Mouse (Mus musculus): ENCODE results near the gene Mapk3. TPM values are rescaled to one million over a fixed set of nuclear protein-coding genes. Genes with fewer than 3 reads are reported as not detected.

Gene Mapk3
- total and polyA plus RNA-seq, 2 experiments = 10.4 to 70.7 TPM

- peaks cover 2% of the 10 kb centered on the region; the same call in 1 of the 2 replicates for H3K36me3 ChIP-seq (ENCODE audit: control insufficient read depth, insufficient read depth, low read length)
- no peak overlapping the region for H3K4me3 ChIP-seq (ENCODE audit: insufficient read depth, low read depth, low read length)
- H3K4me1 ChIP-seq (ENCODE audit: control insufficient read depth, insufficient read depth, low read length) = no peaks in the 10 kb centered on the region
- no peaks in the 10 kb centered on the region for H3K27me3 ChIP-seq (ENCODE audit: control insufficient read depth, insufficient read depth, low read length)
- TF ChIP-seq POLR2A (IDR thresholded peaks at IDR 0.05; ENCODE audit: extremely low read depth, insufficient read depth, low read length) (no peak), CTCF (IDR thresholded peaks at IDR 0.05; ENCODE audit: low read depth, low read length) (no peak)
- no peak overlapping the region for H3K9ac ChIP-seq (ENCODE audit: low read depth, low read length)
- no peaks in the 10 kb centered on the region for H3K79me2 ChIP-seq (ENCODE audit: control insufficient read depth, insufficient read depth, low read length)
- no peak for DNase-seq (ENCODE audit: extremely low read depth, low read depth, low spot score)
- 87% methylated on average over 8 of the region's 8 CpGs for WGBS
- H3K27ac ChIP-seq (replicated peaks; ENCODE audit: insufficient read depth, low read depth, low read length) = no peak overlapping the region
Observed at GRCm38 (mm10) chr7:126767001-126767400, 7.6 kb downstream of the Mapk3 start.

GRCm38 (mm10) chr7:126770784-126771183 is 11.4 kb downstream of the Mapk3 start:
- peaks cover 3% of the 10 kb centered on the region; the same call in 1 of the 2 replicates for H3K4me1 ChIP-seq (ENCODE audit: control insufficient read depth, insufficient read depth, low read length)

GRCm38 (mm10) chr7:126773351-126773750 is 13.9 kb downstream of the Mapk3 start:
- Histone ChIP-seq H3K9ac (ENCODE audit: low read depth, low read length) (no peak overlapping the region), H3K36me3 (ENCODE audit: control insufficient read depth, insufficient read depth, low read length) (no peaks in the 10 kb centered on the region; the same call in 1 of the 2 replicates), H3K4me3 (ENCODE audit: insufficient read depth, low read depth, low read length) (no peak overlapping the region), H3K79me2 (ENCODE audit: control insufficient read depth, insufficient read depth, low read length) (peaks cover 6% of the 10 kb centered on the region; the same call in 1 of the 2 replicates), H3K4me1 (ENCODE audit: control insufficient read depth, insufficient read depth, low read length) (peaks cover 12% of the 10 kb centered on the region), H3K27ac (replicated peaks; ENCODE audit: insufficient read depth, low read depth, low read length) (no peak overlapping the region), H3K27me3 (ENCODE audit: control insufficient read depth, insufficient read depth, low read length) (no peaks in the 10 kb centered on the region)
- no peak for DNase-seq (ENCODE audit: extremely low read depth, low read depth, low spot score)
- TF ChIP-seq CTCF (IDR thresholded peaks at IDR 0.05; ENCODE audit: low read depth, low read length) = no peak
- 86% methylated on average over 2 of the region's 2 CpGs for WGBS

More at GRCm38 (mm10) chr7:126770784-126771183, 11.4 kb downstream of the Mapk3 start:
- DNase-seq (ENCODE audit: extremely low read depth, low read depth, low spot score) = no peak
- no peak overlapping the region for H3K4me3 ChIP-seq (ENCODE audit: insufficient read depth, low read depth, low read length)
- TF ChIP-seq POLR2A (IDR thresholded peaks at IDR 0.05; ENCODE audit: extremely low read depth, insufficient read depth, low read length) (no peak), CTCF (IDR thresholded peaks at IDR 0.05; ENCODE audit: low read depth, low read length) (no peak)
- H3K79me2 ChIP-seq (ENCODE audit: control insufficient read depth, insufficient read depth, low read length) = no peaks in the 10 kb centered on the region
- no peak overlapping the region for H3K27ac ChIP-seq (replicated peaks; ENCODE audit: insufficient read depth, low read depth, low read length)
- no peaks in the 10 kb centered on the region for H3K27me3 ChIP-seq (ENCODE audit: control insufficient read depth, insufficient read depth, low read length)
- no peak overlapping the region for H3K9ac ChIP-seq (ENCODE audit: low read depth, low read length)
- peaks cover 2% of the 10 kb centered on the region; the same call in 1 of the 2 replicates for H3K36me3 ChIP-seq (ENCODE audit: control insufficient read depth, insufficient read depth, low read length)
- 93% methylated on average over 12 of the region's 12 CpGs for WGBS

GRCm38 (mm10) chr7:126774463-126774862 is 15.1 kb downstream of the Mapk3 start:
- peaks cover 12% of the 10 kb centered on the region for H3K4me1 ChIP-seq (ENCODE audit: control insufficient read depth, insufficient read depth, low read length)
- 58% methylated on average over 2 of the region's 2 CpGs for WGBS
- no peak for DNase-seq (ENCODE audit: extremely low read depth, low read depth, low spot score)
- TF ChIP-seq CTCF (IDR thresholded peaks at IDR 0.05; ENCODE audit: low read depth, low read length) (no peak), POLR2A (IDR thresholded peaks at IDR 0.05; ENCODE audit: extremely low read depth, insufficient read depth, low read length) (no peak)
- H3K9ac ChIP-seq (ENCODE audit: low read depth, low read length) = no peak overlapping the region
- H3K36me3 ChIP-seq (ENCODE audit: control insufficient read depth, insufficient read depth, low read length) = no peaks in the 10 kb centered on the region; the same call in 1 of the 2 replicates
- H3K79me2 ChIP-seq (ENCODE audit: control insufficient read depth, insufficient read depth, low read length) = peaks cover 6% of the 10 kb centered on the region; the same call in 1 of the 2 replicates
- no peak overlapping the region for H3K27ac ChIP-seq (replicated peaks; ENCODE audit: insufficient read depth, low read depth, low read length)
- no peak overlapping the region for H3K4me3 ChIP-seq (ENCODE audit: insufficient read depth, low read depth, low read length)
- no peaks in the 10 kb centered on the region for H3K27me3 ChIP-seq (ENCODE audit: control insufficient read depth, insufficient read depth, low read length)

GRCm38 (mm10) chr7:126775185-126775977 is 16.0 kb downstream of the Mapk3 start:
- Histone ChIP-seq H3K27me3 (ENCODE audit: control insufficient read depth, insufficient read depth, low read length) (no peaks in the 10 kb centered on the region), H3K36me3 (ENCODE audit: control insufficient read depth, insufficient read depth, low read length) (no peaks in the 10 kb centered on the region; the same call in 1 of the 2 replicates), H3K79me2 (ENCODE audit: control insufficient read depth, insufficient read depth, low read length) (peaks cover 6% of the 10 kb centered on the region; the same call in 1 of the 2 replicates), H3K9ac (ENCODE audit: low read depth, low read length) (no peak overlapping the region), H3K4me3 (ENCODE audit: insufficient read depth, low read depth, low read length) (no peak overlapping the region), H3K4me1 (ENCODE audit: control insufficient read depth, insufficient read depth, low read length) (peaks cover 16% of the 10 kb centered on the region), H3K27ac (replicated peaks; ENCODE audit: insufficient read depth, low read depth, low read length) (no peak overlapping the region)
- TF ChIP-seq POLR2A (IDR thresholded peaks at IDR 0.05; ENCODE audit: extremely low read depth, insufficient read depth, low read length) = no peak
- TF ChIP-seq CTCF (IDR thresholded peaks at IDR 0.05; ENCODE audit: low read depth, low read length) = no peak
- WGBS = 84% methylated on average over 10 of the region's 10 CpGs
- no peak for DNase-seq (ENCODE audit: extremely low read depth, low read depth, low spot score)

- DNase-seq (ENCODE audit: extremely low read depth, low read depth, low spot score) = no peak
- no peaks in the 10 kb centered on the region for H3K27me3 ChIP-seq (ENCODE audit: control insufficient read depth, insufficient read depth, low read length)
- peaks cover 6% of the 10 kb centered on the region; the same call in 1 of the 2 replicates for H3K79me2 ChIP-seq (ENCODE audit: control insufficient read depth, insufficient read depth, low read length)
- no peak overlapping the region for H3K4me3 ChIP-seq (ENCODE audit: insufficient read depth, low read depth, low read length)
- H3K9ac ChIP-seq (ENCODE audit: low read depth, low read length) = no peak overlapping the region
- no peaks in the 10 kb centered on the region; the same call in 1 of the 2 replicates for H3K36me3 ChIP-seq (ENCODE audit: control insufficient read depth, insufficient read depth, low read length)
- WGBS = 79% methylated on average over 3 of the region's 3 CpGs
- TF ChIP-seq CTCF (IDR thresholded peaks at IDR 0.05; ENCODE audit: low read depth, low read length) (no peak), POLR2A (IDR thresholded peaks at IDR 0.05; ENCODE audit: extremely low read depth, insufficient read depth, low read length) (no peak)
- H3K27ac ChIP-seq (replicated peaks; ENCODE audit: insufficient read depth, low read depth, low read length) = no peak overlapping the region
- H3K4me1 ChIP-seq (ENCODE audit: control insufficient read depth, insufficient read depth, low read length) = peaks cover 19% of the 10 kb centered on the region
Observed at GRCm38 (mm10) chr7:126775978-126776234, 16.5 kb downstream of the Mapk3 start.
